In the genomic region with DNA sequence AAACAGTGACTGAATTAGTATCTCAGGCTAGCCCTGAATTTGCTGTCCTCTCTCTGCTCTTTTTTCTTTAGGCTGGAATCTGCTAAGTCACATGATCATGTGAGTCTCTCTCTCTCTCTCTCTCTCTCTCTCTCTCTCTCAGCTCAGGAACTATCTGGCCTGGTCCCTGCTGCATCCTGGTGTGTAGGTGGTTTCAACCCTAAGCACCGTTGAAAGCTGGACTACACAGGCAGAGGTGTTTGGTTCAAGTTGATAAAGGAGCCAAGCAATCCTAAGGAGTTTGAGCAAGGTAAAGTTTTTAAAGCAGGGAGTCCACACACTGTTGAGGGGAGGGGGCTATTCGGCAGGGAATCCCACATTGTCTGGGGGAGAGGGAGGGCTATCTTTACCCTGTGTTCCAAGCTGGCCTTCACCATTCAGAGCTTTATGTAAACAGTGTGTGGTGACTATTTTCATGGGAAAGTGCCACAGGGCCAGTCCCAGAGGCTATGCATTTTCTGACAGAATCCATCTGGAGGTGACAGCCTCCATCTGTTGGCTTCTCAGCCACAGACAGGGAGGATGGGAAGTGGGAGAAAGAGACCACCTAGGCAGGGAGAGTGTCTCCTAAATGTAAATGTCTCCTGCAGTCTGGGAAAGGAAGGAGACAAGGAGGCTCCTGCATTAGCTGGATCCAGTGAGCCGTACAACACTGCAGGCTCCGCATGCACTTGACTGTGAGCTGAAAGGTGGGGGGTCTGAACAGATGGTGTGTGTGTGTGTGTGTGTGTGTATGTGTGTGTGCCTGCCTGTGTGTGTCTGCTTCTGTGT, we compare ENCODE assay signal across 9 mouse cellular contexts. TPM values are rescaled to one million over a fixed set of nuclear protein-coding genes. Genes with fewer than 3 reads are reported as not detected.
DNase-seq lines count a peak whose midpoint lies in the region; ATAC-seq and TF ChIP-seq lines count a peak whose summit lies in the region.
"Had no signal": no experiment of that assay in that cellular context is flagged by ENCODE, and none has a peak within 500 bp of the region (broad histone marks: within the 10 kb centered on the region; RNA-seq: fewer than 3 reads in every experiment).

No protein-coding gene starts in this region.

- no peak overlapping the region for H3K4me2 ChIP-seq in liver, embryonic 11.5 days
- no peak overlapping the region for H3K4me2 ChIP-seq in liver, postnatal 0 days (ENCODE audit: low read depth, low read length)
- no peak overlapping the region for H3K4me2 ChIP-seq in lung, embryonic 16.5 days (ENCODE audit: low read depth, low read length)
- no peak overlapping the region for H3K4me2 ChIP-seq in stomach, embryonic 16.5 days (ENCODE audit: low read depth, low read length)

- DNase-seq in cerebellum, adult 11 months: no peak
- no peak for DNase-seq in liver, embryonic 11.5 days (ENCODE audit: low spot score)
- DNase-seq in liver, postnatal 0 days: no peak
- DNase-seq in thymus, postnatal 0 days (ENCODE audit: low spot score): no peak
- no peak for DNase-seq in testis, postnatal 10 days (ENCODE audit: low spot score)

- no peak for TF ChIP-seq EP300 in liver, postnatal 0 days (IDR thresholded peaks at IDR 0.05; ENCODE audit: low read depth)

- TF ChIP-seq CTCF in liver, postnatal 0 days (IDR thresholded peaks at IDR 0.05; ENCODE audit: low read depth): no peak

- 0 out of 2 replicates have a peak, but pooled peaks have one; percentile 28 for ATAC-seq in cerebellum, adult (ENCODE audit: insufficient number of reproducible peaks, low FRiP score, low TSS enrichment)
- ATAC-seq in liver, embryonic 11.5 days (replicated peaks; ENCODE audit: low FRiP score): 0 out of 2 replicates have a peak, but pooled peaks have one; percentile 31
- ATAC-seq in liver, postnatal 0 days: no peak
- peak; percentile 92 for ATAC-seq in lung, embryonic 16.5 days (ENCODE audit: low read depth)
- peak; percentile 86 for ATAC-seq in stomach, embryonic 16.5 days (ENCODE audit: insufficient read depth, low FRiP score)

- no peaks in the 10 kb centered on the region for H3K4me1 ChIP-seq in liver, embryonic 11.5 days (replicated peaks; ENCODE audit: control insufficient read depth, insufficient read depth, low read length)
- no peaks in the 10 kb centered on the region for H3K4me1 ChIP-seq in liver, postnatal 0 days (ENCODE audit: insufficient read depth)
- 0 out of 2 replicates have a peak, but pooled peaks cover 4% of the 10 kb centered on the region for H3K4me1 ChIP-seq in lung, embryonic 16.5 days (replicated peaks; ENCODE audit: control insufficient read depth, insufficient read depth, low read length)
- peaks cover 22% of the 10 kb centered on the region for H3K4me1 ChIP-seq in stomach, embryonic 16.5 days (ENCODE audit: control insufficient read depth, insufficient read depth, low read length)

- 54% methylated on average over 4 of the region's 4 CpGs for WGBS in liver, embryonic 11.5 days
- 71% methylated on average over 4 of the region's 4 CpGs for WGBS in liver, postnatal 0 days (ENCODE audit: insufficient replicate concordance)
- WGBS in lung, embryonic 16.5 days: 14% methylated on average over 4 of the region's 4 CpGs
- 22% methylated on average over 4 of the region's 4 CpGs for WGBS in stomach, embryonic 16.5 days

- peak overlapping the region; percentile 23; the same call in 1 of the 2 replicates for H3K27ac ChIP-seq in liver, embryonic 11.5 days (ENCODE audit: low read depth, low read length)
- no peak overlapping the region for H3K27ac ChIP-seq in liver, postnatal 0 days (ENCODE audit: low read depth)
- H3K27ac ChIP-seq in lung, embryonic 16.5 days (ENCODE audit: low read length): peak overlapping the region; percentile 80
- peak overlapping the region; percentile 75 for H3K27ac ChIP-seq in stomach, embryonic 16.5 days (ENCODE audit: low read length)
- H3K27ac ChIP-seq: macrophage had no signal

- no peaks in the 10 kb centered on the region for H3K27me3 ChIP-seq in liver, embryonic 11.5 days (replicated peaks; ENCODE audit: control insufficient read depth, insufficient read depth, low read length)
- H3K27me3 ChIP-seq in liver, postnatal 0 days (ENCODE audit: insufficient read depth, low read length): no peaks in the 10 kb centered on the region
- H3K27me3 ChIP-seq in lung, embryonic 16.5 days (ENCODE audit: control insufficient read depth, insufficient read depth, low read depth, low read length): no peaks in the 10 kb centered on the region
- no peaks in the 10 kb centered on the region for H3K27me3 ChIP-seq in stomach, embryonic 16.5 days (ENCODE audit: control insufficient read depth, insufficient read depth, low read length)

- H3K4me3 ChIP-seq in liver, embryonic 11.5 days (ENCODE audit: low read depth, low read length): no peak overlapping the region
- H3K4me3 ChIP-seq in liver, postnatal 0 days (ENCODE audit: low read depth, low read length): no peak overlapping the region
- H3K4me3 ChIP-seq in lung, embryonic 16.5 days (ENCODE audit: low read length): no peak overlapping the region
- H3K4me3 ChIP-seq in stomach, embryonic 16.5 days (replicated peaks; ENCODE audit: low read length): no peak overlapping the region

- no peak overlapping the region for H3K9ac ChIP-seq in liver, embryonic 11.5 days (ENCODE audit: low read depth, low read length)
- no peak overlapping the region for H3K9ac ChIP-seq in liver, postnatal 0 days (replicated peaks)
- H3K9ac ChIP-seq in lung, embryonic 16.5 days (ENCODE audit: low read length): no peak overlapping the region
- no peak overlapping the region for H3K9ac ChIP-seq in stomach, embryonic 16.5 days (ENCODE audit: low read length)

- no peaks in the 10 kb centered on the region for H3K36me3 ChIP-seq in liver, embryonic 11.5 days (ENCODE audit: control insufficient read depth, insufficient read depth, low read length)
- no peaks in the 10 kb centered on the region for H3K36me3 ChIP-seq in liver, postnatal 0 days (replicated peaks; ENCODE audit: insufficient read depth, low read length)
- peaks cover 10% of the 10 kb centered on the region for H3K36me3 ChIP-seq in lung, embryonic 16.5 days (ENCODE audit: control insufficient read depth, insufficient read depth, low read length)
- H3K36me3 ChIP-seq in stomach, embryonic 16.5 days (ENCODE audit: control insufficient read depth, insufficient read depth, low read length): no peaks in the 10 kb centered on the region

- no peaks in the 10 kb centered on the region for H3K9me3 ChIP-seq in liver, embryonic 11.5 days (ENCODE audit: control insufficient read depth, low read length)
- no peaks in the 10 kb centered on the region for H3K9me3 ChIP-seq in liver, postnatal 0 days (ENCODE audit: low read length)
- no peaks in the 10 kb centered on the region for H3K9me3 ChIP-seq in lung, embryonic 16.5 days (ENCODE audit: control insufficient read depth, low read length)
- H3K9me3 ChIP-seq in stomach, embryonic 16.5 days (replicated peaks; ENCODE audit: control insufficient read depth, low read length): no peaks in the 10 kb centered on the region

RNA-seq across cellular contexts. Expression of a gene that starts 31.7 kb away (rescaled TPM):
- 0.05 TPM in 1 of 2 replicates, not detected in the other for polyA plus RNA-seq in liver, embryonic 11.5 days (2014; fragmentation: Nextera tagmentation; extraction: Ambion mirVana)
- polyA plus RNA-seq in liver, postnatal 0 days (2015; fragmentation: Nextera tagmentation; extraction: Ambion mirVana): not detected in 2 replicates
- 0.09 and 0.18 TPM in 2 replicates for polyA plus RNA-seq in lung, embryonic 16.5 days (2015; fragmentation: Nextera tagmentation; extraction: Ambion mirVana)
- 0.14 TPM in 1 of 2 replicates, not detected in the other for polyA plus RNA-seq in stomach, embryonic 16.5 days (2015; fragmentation: Nextera tagmentation; extraction: Ambion mirVana)
- polyA plus RNA-seq in thymus, postnatal 0 days (2015; fragmentation: Nextera tagmentation; extraction: Ambion mirVana): not detected in 2 replicates
- polyA plus RNA-seq: macrophage had no signal

RNA-seq across cellular contexts. Expression of a gene that starts 59.1 kb away (rescaled TPM):
- 0.13 and 0.33 TPM in 2 replicates for polyA plus RNA-seq in liver, embryonic 11.5 days (2014; fragmentation: Nextera tagmentation; extraction: Ambion mirVana)
- 0.08 TPM in 2 replicates for polyA plus RNA-seq in liver, postnatal 0 days (2015; fragmentation: Nextera tagmentation; extraction: Ambion mirVana)
- 2.5 and 3.3 TPM in 2 replicates for polyA plus RNA-seq in lung, embryonic 16.5 days (2015; fragmentation: Nextera tagmentation; extraction: Ambion mirVana)
- polyA plus RNA-seq in stomach, embryonic 16.5 days (2015; fragmentation: Nextera tagmentation; extraction: Ambion mirVana): 1.3 and 1.8 TPM in 2 replicates
- 0.10 and 0.17 TPM in 2 replicates for polyA plus RNA-seq in thymus, postnatal 0 days (2015; fragmentation: Nextera tagmentation; extraction: Ambion mirVana)
- polyA plus RNA-seq: macrophage had no signal
